Mouse (Mus musculus) CD4-positive, CD25-positive, alpha-beta regulatory T cell, adult 2 months (primary cell): ENCODE data around the gene Eif4e2.

Experiments
- DNase-seq: peaks from one replicate; pipeline ENCODE4 v3.0.0-alpha.2; 2012; ENCODE audit warnings: low read depth, low spot score

Eif4e2 gene

GRCm38 (mm10) chr1:87201848-87202247, 11.9 kb upstream of the Eif4e2 start:
- no peak for DNase-seq

GRCm38 (mm10) chr1:87203779-87204178, 9.9 kb upstream of the Eif4e2 start:
- no peak for DNase-seq

GRCm38 (mm10) chr1:87204465-87204864, 9.2 kb upstream of the Eif4e2 start, which contains the start of gene Chrng:
Chrng (plus strand) TSS chr1:87204657.
- no peak for DNase-seq

- no peak for DNase-seq
Observed at GRCm38 (mm10) chr1:87205038-87205437, 8.7 kb upstream of the Eif4e2 start.

- DNase-seq, result no peak
Observed at GRCm38 (mm10) chr1:87205502-87205901, 8.2 kb upstream of the Eif4e2 start.

GRCm38 (mm10) chr1:87206339-87206738, 7.4 kb upstream of the Eif4e2 start:
- peak; percentile 41 for DNase-seq

GRCm38 (mm10) chr1:87211431-87211830, 2.3 kb upstream of the Eif4e2 start:
- DNase-seq, result peak; percentile 21

GRCm38 (mm10) chr1:87214748-87215147, 1.0 kb downstream of the Eif4e2 start:
- DNase-seq, result peak; percentile 52

GRCm38 (mm10) chr1:87217938-87218337, 4.2 kb downstream of the Eif4e2 start:
- peak; percentile 52 for DNase-seq

- no peak for DNase-seq
Observed at GRCm38 (mm10) chr1:87225739-87226138, 12.0 kb downstream of the Eif4e2 start.

- DNase-seq, result no peak
Observed at GRCm38 (mm10) chr1:87226409-87227159, 12.9 kb downstream of the Eif4e2 start.

GRCm38 (mm10) chr1:87227160-87227550, 13.4 kb downstream of the Eif4e2 start:
- no peak for DNase-seq

GRCm38 (mm10) chr1:87230606-87231005, 16.9 kb downstream of the Eif4e2 start:
- no peak for DNase-seq

- DNase-seq, result no peak
Observed at GRCm38 (mm10) chr1:87232197-87232596, 18.5 kb downstream of the Eif4e2 start.

- DNase-seq, result no peak
Observed at GRCm38 (mm10) chr1:87239056-87239455, 25.3 kb downstream of the Eif4e2 start.

- DNase-seq, result no peak
Observed at GRCm38 (mm10) chr1:87243021-87243420, 29.3 kb downstream of the Eif4e2 start.

- no peak for DNase-seq
Observed at GRCm38 (mm10) chr1:87245430-87245829, 31.7 kb downstream of the Eif4e2 start.

GRCm38 (mm10) chr1:87245929-87246815, 32.5 kb downstream of the Eif4e2 start:
- peak; percentile 75 for DNase-seq

GRCm38 (mm10) chr1:87252040-87252609, 38.4 kb downstream of the Eif4e2 start:
- DNase-seq, result no peak

- DNase-seq, result no peak
Observed at GRCm38 (mm10) chr1:87255173-87255572, 41.5 kb downstream of the Eif4e2 start.

GRCm38 (mm10) chr1:87257691-87258090, 44.0 kb downstream of the Eif4e2 start:
- no peak for DNase-seq

- DNase-seq, result no peak
Observed at GRCm38 (mm10) chr1:87258484-87258883, 44.8 kb downstream of the Eif4e2 start.
